Mouse (Mus musculus) liver, embryonic 14.5 days (tissue): ENCODE results near the gene Olfr906. TPM values are rescaled to one million over a fixed set of nuclear protein-coding genes. Genes with fewer than 3 reads are reported as not detected.

Experiments used
- ATAC-seq: fragments of 200-750 bp; cut with Nextera tagmentation; 2 replicates; pipeline ENCODE4 v1.8.0; 2017; ENCODE audit warnings: moderate number of reproducible peaks, mild to moderate bottlenecking, moderate library complexity; ENCODE audit not compliant: insufficient read depth
- DNase-seq, 3 experiments: peaks; one replicate each; pipeline ENCODE4 v3.0.0-alpha.2; 2012 to 2013; ENCODE audit warnings: low read depth in 3 of 3, low spot score in 3 of 3
- H3K27ac ChIP-seq: fragments of 300-500 bp; sonication (generic); 2 replicates; pipeline ENCODE4 v1.5.1; 2014; ENCODE audit warnings: moderate library complexity, mild to moderate bottlenecking, control low read depth, inconsistent platforms
- H3K27me3 ChIP-seq: fragments of 300-500 bp; sonication (generic); 2 replicates; pipeline ENCODE4 v1.6.1; 2014; ENCODE audit warnings: mild to moderate bottlenecking, low read length, moderate library complexity; ENCODE audit not compliant: control insufficient read depth, insufficient read depth
- H3K36me3 ChIP-seq: fragments of 300-500 bp; sonication (generic); replicated peaks from 2 replicates; pipeline ENCODE4 v1.6.1; 2014; ENCODE audit warnings: low read depth; ENCODE audit not compliant: control insufficient read depth, insufficient read depth
- H3K4me1 ChIP-seq, 2 experiments: fragments of 200-500 bp in 1 of 2; fragments of 300-500 bp in 1 of 2; sonication (generic) in 1 of 2; replicated peaks; 2 replicates each; pipeline ENCODE4 v1.6.1; 2012 to 2014; ENCODE audit warnings: antibody characterized with exemption in 1 of 2, inconsistent platforms in 1 of 2, low read length in 1 of 2; ENCODE audit not compliant: control insufficient read depth in 2 of 2, insufficient read depth in 2 of 2
- H3K4me2 ChIP-seq: fragments of 300-500 bp; sonication (generic); 2 replicates; pipeline ENCODE4 v1.6.1; 2014; ENCODE audit warnings: low read depth, mild to moderate bottlenecking, control low read depth, moderate library complexity
- H3K4me3 ChIP-seq, 2 experiments: fragments of 200-500 bp in 1 of 2; fragments of 300-500 bp in 1 of 2; sonication (generic) in 1 of 2; 2 replicates each; pipeline ENCODE4 v1.5.1; 2012 to 2014; ENCODE audit warnings: low read depth in 2 of 2, low read length in 2 of 2, mild to moderate bottlenecking in 2 of 2, control low read depth in 1 of 2, inconsistent platforms in 1 of 2, moderate library complexity in 1 of 2; ENCODE audit not compliant: insufficient read depth in 1 of 2
- H3K9ac ChIP-seq: fragments of 300-500 bp; sonication (generic); replicated peaks from 2 replicates; pipeline ENCODE4 v1.6.1; 2014; ENCODE audit warnings: mild to moderate bottlenecking, control low read depth, moderate library complexity
- H3K9me3 ChIP-seq: fragments of 300-500 bp; sonication (generic); 2 replicates; pipeline ENCODE4 v1.6.1; 2016; ENCODE audit warnings: low read length, mixed read lengths; ENCODE audit not compliant: control insufficient read depth
- CTCF ChIP-seq: IDR thresholded peaks from 2 replicates; pipeline ENCODE4 v1.5.1; 2016; ENCODE audit warnings: antibody characterized with exemption, low read depth, control low read depth
- EP300 ChIP-seq: IDR thresholded peaks from 2 replicates; pipeline ENCODE4 v1.6.1; 2016; ENCODE audit warnings: antibody characterized with exemption, low read depth
- WGBS: fragments of 180-500 bp; shearing (Covaris S2); extraction: QIAGEN DNeasy Blood & Tissue Kit; methylation state at CpG from one replicate; pipeline ENCODE4 v1.1.7; 2014; ENCODE audit not compliant: insufficient replicate concordance; 5-methylcytosine and 5-hydroxymethylcytosine counted together
- polyA plus RNA-seq, 2 experiments: library from polyadenylated mRNA; depleted of rRNA in 1 of 2; stranded (reverse) in 1 of 2; unstranded in 1 of 2; fragments of >200 nt; fragmentation: Nextera tagmentation in 1 of 2; extraction: Ambion mirVana in 1 of 2; gene quantifications; 2 replicates each; pipeline versions ENCODE4 v1.2.1 to v1.2.3; 2012 to 2014

Olfr906 gene
- polyA plus RNA-seq, 2 experiments = not detected

- Histone ChIP-seq H3K4me2 (no peak overlapping the region), H3K9me3 (no peaks in the 10 kb centered on the region), H3K36me3 (no peaks in the 10 kb centered on the region), H3K4me3 (no peak overlapping the region), H3K27me3 (no peaks in the 10 kb centered on the region), H3K9ac (no peak overlapping the region), H3K4me1 (no peaks in the 10 kb centered on the region), H3K27ac (no peak overlapping the region)
- WGBS = 34% methylated on average over 2 of the region's 2 CpGs
- ATAC-seq (no peak), DNase-seq (no peak)
- TF ChIP-seq CTCF (no peak), EP300 (no peak)
Observed at GRCm38 (mm10) chr9:38512353-38512752, 25.5 kb downstream of the Olfr906 start.

- H3K36me3 ChIP-seq = no peaks in the 10 kb centered on the region
- H3K27ac ChIP-seq = no peak within 1 kb of the TSS
- H3K9me3 ChIP-seq = no peaks in the 10 kb centered on the region
- no peak for TF ChIP-seq EP300
- TF ChIP-seq CTCF = no peak
- H3K4me3 ChIP-seq = no peak within 1 kb of the TSS
- H3K4me2 ChIP-seq = no peak within 1 kb of the TSS
- ATAC-seq (no peak), DNase-seq (no peak)
- no peak within 1 kb of the TSS for H3K9ac ChIP-seq
- H3K4me1 ChIP-seq = no peaks in the 10 kb centered on the region
- H3K27me3 ChIP-seq = no peaks in the 10 kb centered on the region
- WGBS = 33% methylated on average over 1 of the region's 1 CpGs
Observed at GRCm38 (mm10) chr9:38521280-38521679, 34.4 kb downstream of the Olfr906 start, which contains the start of gene Olfr911-ps1. TSS of gene Olfr911-ps1 (plus strand) at chr9:38521580.

DNA sequence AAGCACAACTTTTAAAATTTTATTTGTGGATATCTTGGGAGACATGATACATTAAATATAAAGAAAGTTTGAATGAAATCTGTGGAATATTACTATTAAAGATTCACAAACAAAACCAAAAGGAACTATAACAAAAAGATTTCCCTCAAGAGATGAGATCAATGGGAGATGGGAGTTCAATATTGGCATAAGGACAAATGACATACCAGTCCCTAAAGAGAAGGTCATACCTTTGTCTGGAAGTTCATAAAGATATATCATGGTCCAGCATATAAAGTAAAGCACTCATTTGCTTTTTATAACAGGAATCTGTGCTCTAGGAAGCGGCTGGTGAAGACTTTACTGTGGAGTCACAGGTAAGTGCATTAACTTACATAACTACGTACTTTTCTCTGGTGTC is 50.7 kb downstream of the Olfr906 start, which contains the start of gene Olfr910:
TSS of gene Olfr910 (plus strand) at position 301 of the 400 bp plus-strand sequence.
- Histone ChIP-seq H3K27me3 (no peaks in the 10 kb centered on the region), H3K4me1 (no peaks in the 10 kb centered on the region), H3K27ac (no peak within 1 kb of the TSS), H3K9me3 (no peaks in the 10 kb centered on the region), H3K9ac (no peak within 1 kb of the TSS), H3K4me3 (no peak within 1 kb of the TSS), H3K36me3 (no peaks in the 10 kb centered on the region), H3K4me2 (no peak within 1 kb of the TSS)
- 63% methylated on average over 2 of the region's 2 CpGs for WGBS
- no peak for ATAC-seq
- TF ChIP-seq CTCF (no peak), EP300 (no peak)
- no peak for DNase-seq

Other genes starting within 250 kb of the Olfr906 start
- not detected in 2 replicates for gene Olfr143, start 234.3 kb upstream of the Olfr906 start, polyA plus RNA-seq (2012; rRNA removed)
- not detected in 2 replicates for gene Olfr143, start 234.3 kb upstream of the Olfr906 start, polyA plus RNA-seq (2014; fragmentation: Nextera tagmentation; extraction: Ambion mirVana)
- gene Olfr895, start 219.2 kb upstream of the Olfr906 start, polyA plus RNA-seq (2012; rRNA removed) = not detected in 2 replicates
- not detected in 2 replicates for gene Olfr895, start 219.2 kb upstream of the Olfr906 start, polyA plus RNA-seq (2014; fragmentation: Nextera tagmentation; extraction: Ambion mirVana)
- gene Olfr896-ps1, start 196.0 kb upstream of the Olfr906 start, polyA plus RNA-seq (2012; rRNA removed) = not detected in 2 replicates
- gene Olfr896-ps1, start 196.0 kb upstream of the Olfr906 start, polyA plus RNA-seq (2014; fragmentation: Nextera tagmentation; extraction: Ambion mirVana) = not detected in 2 replicates
- not detected in 2 replicates for gene Olfr25, start 158.0 kb upstream of the Olfr906 start, polyA plus RNA-seq (2012; rRNA removed)
- not detected in 2 replicates for gene Olfr25, start 158.0 kb upstream of the Olfr906 start, polyA plus RNA-seq (2014; fragmentation: Nextera tagmentation; extraction: Ambion mirVana)
- gene Olfr898, start 138.7 kb upstream of the Olfr906 start, polyA plus RNA-seq (2012; rRNA removed) = not detected in 2 replicates
- gene Olfr898, start 138.7 kb upstream of the Olfr906 start, polyA plus RNA-seq (2014; fragmentation: Nextera tagmentation; extraction: Ambion mirVana) = not detected in 2 replicates
- not detected in 2 replicates for gene Olfr250, start 120.2 kb upstream of the Olfr906 start, polyA plus RNA-seq (2012; rRNA removed)
- gene Olfr250, start 120.2 kb upstream of the Olfr906 start, polyA plus RNA-seq (2014; fragmentation: Nextera tagmentation; extraction: Ambion mirVana) = not detected in 2 replicates
- not detected in 2 replicates for gene Olfr251, start 110.0 kb upstream of the Olfr906 start, polyA plus RNA-seq (2012; rRNA removed)
- not detected in 2 replicates for gene Olfr251, start 110.0 kb upstream of the Olfr906 start, polyA plus RNA-seq (2014; fragmentation: Nextera tagmentation; extraction: Ambion mirVana)
- not detected in 2 replicates for gene Olfr147, start 85.4 kb upstream of the Olfr906 start, polyA plus RNA-seq (2012; rRNA removed)
- not detected in 2 replicates for gene Olfr147, start 85.4 kb upstream of the Olfr906 start, polyA plus RNA-seq (2014; fragmentation: Nextera tagmentation; extraction: Ambion mirVana)
- not detected in 2 replicates for gene Olfr901, start 57.6 kb upstream of the Olfr906 start, polyA plus RNA-seq (2012; rRNA removed)
- gene Olfr901, start 57.6 kb upstream of the Olfr906 start, polyA plus RNA-seq (2014; fragmentation: Nextera tagmentation; extraction: Ambion mirVana) = not detected in 2 replicates
- gene Olfr902, start 39.4 kb upstream of the Olfr906 start, polyA plus RNA-seq (2012; rRNA removed) = not detected in 2 replicates
- not detected in 2 replicates for gene Olfr902, start 39.4 kb upstream of the Olfr906 start, polyA plus RNA-seq (2014; fragmentation: Nextera tagmentation; extraction: Ambion mirVana)
- not detected in 2 replicates for gene Olfr904, start 23.9 kb upstream of the Olfr906 start, polyA plus RNA-seq (2012; rRNA removed)
- not detected in 2 replicates for gene Olfr904, start 23.9 kb upstream of the Olfr906 start, polyA plus RNA-seq (2014; fragmentation: Nextera tagmentation; extraction: Ambion mirVana)
- not detected in 2 replicates for gene Olfr905, start 16.0 kb upstream of the Olfr906 start, polyA plus RNA-seq (2012; rRNA removed)
- not detected in 2 replicates for gene Olfr905, start 16.0 kb upstream of the Olfr906 start, polyA plus RNA-seq (2014; fragmentation: Nextera tagmentation; extraction: Ambion mirVana)
- not detected in 2 replicates for gene Olfr907, start 8.7 kb downstream of the Olfr906 start, polyA plus RNA-seq (2012; rRNA removed)
- not detected in 2 replicates for gene Olfr907, start 8.7 kb downstream of the Olfr906 start, polyA plus RNA-seq (2014; fragmentation: Nextera tagmentation; extraction: Ambion mirVana)
- not detected in 2 replicates for gene Olfr911-ps1, start 34.5 kb downstream of the Olfr906 start, polyA plus RNA-seq (2012; rRNA removed)
- gene Olfr911-ps1, start 34.5 kb downstream of the Olfr906 start, polyA plus RNA-seq (2014; fragmentation: Nextera tagmentation; extraction: Ambion mirVana) = not detected in 2 replicates
- not detected in 2 replicates for gene Olfr910, start 50.8 kb downstream of the Olfr906 start, polyA plus RNA-seq (2012; rRNA removed)
- not detected in 2 replicates for gene Olfr910, start 50.8 kb downstream of the Olfr906 start, polyA plus RNA-seq (2014; fragmentation: Nextera tagmentation; extraction: Ambion mirVana)
- gene Olfr912, start 93.1 kb downstream of the Olfr906 start, polyA plus RNA-seq (2012; rRNA removed) = not detected in 2 replicates
- gene Olfr912, start 93.1 kb downstream of the Olfr906 start, polyA plus RNA-seq (2014; fragmentation: Nextera tagmentation; extraction: Ambion mirVana) = not detected in 2 replicates
- gene Olfr913, start 105.7 kb downstream of the Olfr906 start, polyA plus RNA-seq (2012; rRNA removed) = not detected in 2 replicates
- not detected in 2 replicates for gene Olfr913, start 105.7 kb downstream of the Olfr906 start, polyA plus RNA-seq (2014; fragmentation: Nextera tagmentation; extraction: Ambion mirVana)
- not detected in 2 replicates for gene Olfr914, start 118.0 kb downstream of the Olfr906 start, polyA plus RNA-seq (2012; rRNA removed)
- not detected in 2 replicates for gene Olfr914, start 118.0 kb downstream of the Olfr906 start, polyA plus RNA-seq (2014; fragmentation: Nextera tagmentation; extraction: Ambion mirVana)
- not detected in 2 replicates for gene Olfr916, start 172.8 kb downstream of the Olfr906 start, polyA plus RNA-seq (2012; rRNA removed)
- not detected in 2 replicates for gene Olfr916, start 172.8 kb downstream of the Olfr906 start, polyA plus RNA-seq (2014; fragmentation: Nextera tagmentation; extraction: Ambion mirVana)
- gene Olfr917, start 178.8 kb downstream of the Olfr906 start, polyA plus RNA-seq (2012; rRNA removed) = not detected in 2 replicates
- not detected in 2 replicates for gene Olfr917, start 178.8 kb downstream of the Olfr906 start, polyA plus RNA-seq (2014; fragmentation: Nextera tagmentation; extraction: Ambion mirVana)
- not detected in 2 replicates for gene Olfr918, start 187.5 kb downstream of the Olfr906 start, polyA plus RNA-seq (2012; rRNA removed)
- gene Olfr918, start 187.5 kb downstream of the Olfr906 start, polyA plus RNA-seq (2014; fragmentation: Nextera tagmentation; extraction: Ambion mirVana) = not detected in 2 replicates
- not detected in 2 replicates for gene Olfr919, start 216.6 kb downstream of the Olfr906 start, polyA plus RNA-seq (2012; rRNA removed)
- gene Olfr919, start 216.6 kb downstream of the Olfr906 start, polyA plus RNA-seq (2014; fragmentation: Nextera tagmentation; extraction: Ambion mirVana) = not detected in 2 replicates
- 3.0 and 4.5 TPM in 2 replicates for gene Vwa5a, start 231.2 kb downstream of the Olfr906 start, polyA plus RNA-seq (2012; rRNA removed)
- 8.5 TPM in 2 replicates for gene Vwa5a, start 231.2 kb downstream of the Olfr906 start, polyA plus RNA-seq (2014; fragmentation: Nextera tagmentation; extraction: Ambion mirVana)